Mouse (Mus musculus) megakaryocyte, adult 5-6 weeks (primary cell): ENCODE data around the gene Adora2a. TPM values are rescaled to one million over a fixed set of nuclear protein-coding genes. Genes with fewer than 3 reads are reported as not detected.

Experiments
- ATAC-seq: 2 replicates; pipeline ENCODE4 v1.8.0; 2016; ENCODE audit warnings: mild to moderate bottlenecking, inconsistent platforms; ENCODE audit not compliant: poor library complexity, severe bottlenecking
- total RNA-seq, 2 experiments: library from RNA; stranded (forward) in 1 of 2; stranded (reverse) in 1 of 2; fragments of 153-499, 151-499 nt in 1 of 2; fragments of 221-1000, 200-1000 nt in 1 of 2; gene quantifications; 2 replicates each; pipeline versions ENCODE4 v1.2.3 to v1.2.4; 2015 to 2017

Gene Adora2a
- total RNA-seq, 2 experiments from 2014 or later = 2.6 to 3.3 TPM

DNA sequence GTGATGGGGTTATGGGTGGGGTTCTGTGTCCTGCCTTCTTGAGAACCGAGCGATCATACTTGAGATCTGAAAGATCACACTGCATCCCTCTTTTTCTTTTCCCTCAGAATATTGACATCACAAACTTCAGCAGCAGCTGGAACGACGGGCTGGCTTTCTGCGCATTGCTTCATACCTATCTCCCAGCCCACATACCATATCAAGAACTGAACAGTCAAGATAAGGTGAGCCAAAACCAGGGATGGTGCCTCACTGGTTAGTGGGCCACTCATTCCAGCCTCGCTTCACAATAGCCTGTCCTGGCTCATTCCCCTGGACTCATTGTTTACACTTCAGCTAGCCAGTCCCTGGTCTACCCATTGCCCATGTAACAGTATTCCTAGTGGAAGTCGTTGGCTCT is 9.5 kb upstream of the Adora2a start:
- no peak for ATAC-seq

- no peak for ATAC-seq
These were observed 4.3 kb upstream of the Adora2a start for GRCm38 (mm10) chr10:75312361-75312760.

DNA sequence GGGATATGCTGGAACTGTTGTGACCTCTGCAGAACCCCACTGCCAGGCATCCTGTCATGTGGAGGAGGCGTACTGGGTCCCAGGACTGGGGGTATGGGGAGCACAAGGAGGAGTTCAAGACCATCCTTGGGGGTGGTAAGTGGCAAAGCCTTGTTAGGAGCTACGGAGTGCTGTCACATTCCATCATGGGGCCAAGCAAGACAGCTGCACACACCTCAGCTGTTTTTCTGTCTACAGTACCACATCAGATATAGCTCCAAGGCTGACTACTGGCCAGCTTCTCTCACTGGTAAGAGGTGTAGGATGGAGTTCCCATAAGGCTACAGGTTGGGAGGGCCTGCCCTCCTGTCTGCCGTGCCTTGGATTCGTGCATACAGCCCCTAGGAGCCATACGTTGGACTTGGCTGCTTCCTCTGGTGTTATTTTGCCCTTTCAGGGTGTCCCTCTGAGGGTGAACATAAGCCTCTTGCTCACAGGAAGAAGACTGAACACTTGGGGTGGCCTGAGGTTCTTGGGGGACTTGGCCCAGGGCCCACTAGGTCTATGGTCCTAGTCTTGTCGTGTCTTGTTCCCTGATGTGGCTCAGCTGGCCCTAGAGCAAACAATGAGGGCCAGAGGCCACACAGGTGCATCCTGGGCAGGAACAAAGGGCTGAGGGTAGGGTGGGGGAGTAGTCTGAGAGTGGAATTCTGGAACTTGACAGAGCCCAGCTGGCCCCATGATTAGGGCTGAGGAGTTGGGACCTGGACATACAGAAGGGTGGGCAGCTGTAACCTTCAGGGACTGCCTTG is 2.3 kb upstream of the Adora2a start:
- no peak for ATAC-seq

DNA sequence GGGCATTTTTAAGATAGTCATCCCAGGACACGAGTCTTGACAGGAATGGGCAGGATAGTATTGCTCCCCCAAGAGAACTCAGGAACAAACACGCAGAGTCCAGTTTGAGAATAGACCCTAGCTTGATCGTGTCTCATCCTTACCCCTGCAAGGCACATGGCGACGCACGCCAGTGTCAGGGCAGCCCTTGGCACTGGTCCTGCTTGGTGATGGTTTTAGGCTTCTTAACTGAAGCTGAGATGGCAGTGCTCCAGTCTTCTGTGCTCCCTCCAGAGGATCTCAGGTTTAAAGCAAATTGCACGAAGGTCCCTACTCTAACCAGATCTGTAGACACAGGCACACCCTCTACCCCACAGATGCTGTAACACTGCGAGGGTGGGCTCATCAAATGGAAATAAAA is 921 bp upstream of the Adora2a start:
- ATAC-seq = no peak

DNA sequence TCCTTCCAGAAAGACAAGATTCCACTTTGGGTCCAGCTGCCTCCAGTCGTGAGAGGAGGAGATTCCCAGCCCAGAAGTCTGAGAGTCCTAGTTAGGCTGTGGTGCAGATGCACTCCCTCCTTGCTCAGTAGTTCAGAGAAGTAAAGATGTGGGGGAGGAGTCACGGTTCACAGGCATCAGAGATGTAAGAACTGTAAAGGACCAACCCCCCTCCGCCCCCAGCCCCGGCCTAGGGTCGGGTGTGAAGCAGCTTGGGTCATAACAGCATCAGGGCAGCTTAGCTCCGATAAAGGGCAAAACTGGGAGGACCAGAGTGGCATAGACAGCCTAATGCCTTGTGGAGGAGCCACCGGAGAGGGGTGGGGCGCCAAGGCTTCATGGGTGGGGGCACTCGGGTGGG is 205 bp upstream of the Adora2a start:
- ATAC-seq = no peak

DNA sequence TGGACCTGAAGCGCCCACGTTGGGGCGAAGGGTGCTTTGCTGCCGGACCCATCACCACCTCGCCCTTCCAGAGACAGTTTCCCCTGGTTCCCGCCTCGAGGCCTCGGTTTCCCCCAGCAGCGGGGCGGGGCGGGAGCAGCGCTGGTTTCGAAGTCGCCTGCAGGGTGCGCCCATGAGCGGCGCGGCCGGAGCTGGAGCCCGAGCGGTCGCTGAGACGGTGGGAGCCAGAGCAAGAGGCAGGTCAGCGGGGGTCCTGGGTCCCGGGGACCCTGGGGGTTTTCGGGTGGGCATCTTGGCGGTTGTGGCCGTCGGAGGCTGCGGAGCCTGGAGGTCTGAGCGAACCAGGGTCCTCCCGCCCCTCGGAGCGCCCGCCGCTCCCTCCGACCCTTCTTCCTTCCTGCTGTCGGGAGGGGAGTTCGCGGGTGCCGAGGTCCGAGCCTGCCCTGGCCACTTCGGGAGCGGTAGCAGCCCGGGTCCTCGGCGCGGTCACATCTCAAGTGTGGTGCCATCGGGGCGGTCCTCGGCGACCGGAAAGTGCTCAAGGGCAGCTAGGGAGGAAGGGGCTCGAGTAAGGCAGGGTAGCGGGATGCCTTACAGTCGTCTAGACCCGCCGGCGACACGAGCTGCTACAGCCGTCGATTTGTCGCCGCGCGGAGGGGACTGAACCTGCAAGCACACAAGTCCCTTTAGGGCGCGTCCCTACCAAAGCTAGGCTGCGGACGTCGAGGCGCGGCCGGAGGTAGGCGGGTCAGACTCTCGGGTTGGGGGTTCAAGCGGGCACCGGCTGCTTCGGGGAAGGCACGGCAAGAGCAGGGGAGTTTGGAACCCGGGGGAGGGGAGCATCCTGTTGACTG is 458 bp downstream of the Adora2a start:
- ATAC-seq = peak; percentile 66

GRCm38 (mm10) chr10:75318206-75318605 is 1.5 kb downstream of the Adora2a start:
- ATAC-seq = no peak

DNA sequence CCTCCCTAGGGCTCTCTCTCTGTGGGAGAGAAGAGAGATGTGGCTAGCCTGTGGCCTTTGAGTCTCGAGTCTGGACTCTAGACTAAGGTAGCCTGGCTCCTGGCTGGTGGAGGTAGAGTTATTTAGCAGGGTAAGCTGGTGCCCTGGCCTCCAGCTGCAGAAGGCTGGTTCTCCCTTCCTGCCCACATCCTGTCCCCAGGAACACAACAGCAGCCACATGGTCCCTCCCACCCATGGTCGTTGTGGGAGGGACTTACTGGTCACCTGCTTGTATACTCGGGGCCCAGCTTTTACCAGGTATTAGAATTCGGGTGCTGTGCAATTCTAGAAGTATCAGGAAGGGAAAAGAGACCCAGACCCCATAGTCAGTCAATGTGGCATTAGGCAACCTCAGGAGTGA is 3.6 kb downstream of the Adora2a start:
- peak; percentile 38; the same call in 1 of the 2 replicates for ATAC-seq

- no peak for ATAC-seq
These were observed 6.3 kb downstream of the Adora2a start for GRCm38 (mm10) chr10:75322966-75323365.

- ATAC-seq = no peak
These were observed 7.3 kb downstream of the Adora2a start for GRCm38 (mm10) chr10:75323986-75324385.

- ATAC-seq = no peak
These were observed 7.7 kb downstream of the Adora2a start for GRCm38 (mm10) chr10:75324391-75324790.

DNA sequence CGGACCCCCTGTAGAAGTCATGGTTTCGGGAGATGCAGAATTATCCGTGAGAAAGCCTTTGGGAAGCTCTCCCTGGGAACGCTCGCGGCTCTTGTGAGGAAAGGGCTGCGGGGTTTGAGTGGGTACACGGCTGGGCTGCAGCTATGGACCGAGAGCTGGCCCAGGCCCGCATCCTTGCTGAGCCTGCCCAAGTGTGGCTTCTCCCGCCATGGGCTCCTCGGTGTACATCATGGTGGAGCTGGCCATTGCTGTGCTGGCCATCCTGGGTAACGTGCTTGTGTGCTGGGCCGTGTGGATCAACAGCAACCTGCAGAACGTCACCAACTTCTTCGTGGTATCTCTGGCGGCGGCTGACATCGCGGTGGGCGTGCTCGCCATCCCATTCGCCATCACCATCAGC is 9.1 kb downstream of the Adora2a start:
- no peak for ATAC-seq

GRCm38 (mm10) chr10:75326553-75326952 is 9.9 kb downstream of the Adora2a start:
- ATAC-seq = peak; percentile 84

DNA sequence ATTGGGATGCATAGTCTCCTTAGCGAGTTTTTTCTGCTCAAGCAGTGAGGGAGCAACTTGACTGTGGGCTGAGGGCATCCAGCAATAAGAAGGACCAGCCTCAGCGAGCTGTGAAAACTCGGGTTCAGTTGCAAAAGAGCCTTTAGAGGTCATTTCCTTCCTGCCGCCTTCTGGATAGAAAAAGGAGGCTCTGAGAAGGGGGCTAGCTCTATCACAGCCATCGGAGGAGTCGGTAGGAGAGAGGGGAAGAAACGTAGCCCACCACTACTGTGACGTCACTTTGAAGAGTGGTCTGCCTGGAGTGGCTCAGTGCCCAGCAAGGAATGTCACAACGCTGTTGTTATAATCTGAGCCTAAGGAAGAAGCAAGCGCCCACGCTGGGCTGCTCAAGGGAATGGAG is 10.4 kb downstream of the Adora2a start:
- ATAC-seq = peak; percentile 22

- ATAC-seq = no peak
These were observed 11.6 kb downstream of the Adora2a start for GRCm38 (mm10) chr10:75328201-75328704.

DNA sequence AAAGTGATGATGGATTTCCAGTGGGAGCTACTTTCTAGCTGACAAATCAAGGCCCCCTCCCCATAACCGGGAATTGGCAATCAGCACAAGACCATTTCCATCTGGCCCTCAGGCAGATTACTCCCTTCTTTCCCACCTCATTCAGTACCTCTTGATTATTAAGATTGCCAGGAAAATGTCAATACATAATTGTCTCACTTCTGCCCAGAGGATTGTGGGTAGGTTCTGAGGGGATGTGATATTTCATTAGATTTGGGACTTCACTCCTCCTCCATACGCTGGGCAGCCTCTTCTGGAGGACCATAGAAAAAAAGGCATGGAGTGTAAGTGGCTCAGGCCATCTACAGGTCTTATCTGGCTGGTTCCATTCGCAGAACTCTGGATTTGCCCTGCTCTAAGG is 15.6 kb downstream of the Adora2a start:
- ATAC-seq = no peak

DNA sequence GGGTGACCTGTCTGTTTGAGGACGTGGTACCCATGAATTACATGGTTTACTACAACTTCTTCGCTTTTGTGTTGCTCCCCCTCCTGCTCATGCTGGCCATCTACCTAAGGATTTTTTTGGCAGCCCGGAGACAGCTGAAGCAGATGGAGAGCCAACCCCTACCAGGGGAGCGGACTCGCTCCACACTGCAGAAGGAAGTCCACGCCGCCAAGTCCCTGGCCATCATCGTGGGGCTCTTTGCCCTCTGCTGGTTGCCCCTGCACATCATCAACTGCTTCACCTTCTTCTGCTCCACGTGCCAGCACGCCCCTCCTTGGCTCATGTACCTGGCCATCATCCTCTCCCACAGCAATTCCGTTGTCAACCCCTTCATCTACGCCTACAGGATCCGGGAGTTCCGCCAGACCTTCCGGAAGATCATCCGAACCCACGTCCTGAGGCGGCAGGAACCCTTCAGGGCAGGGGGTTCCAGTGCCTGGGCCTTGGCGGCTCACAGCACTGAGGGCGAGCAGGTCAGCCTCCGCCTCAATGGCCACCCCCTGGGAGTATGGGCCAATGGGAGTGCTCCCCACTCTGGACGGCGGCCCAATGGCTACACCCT is 16.6 kb downstream of the Adora2a start:
- no peak for ATAC-seq

GRCm38 (mm10) chr10:75334175-75334574 is 17.5 kb downstream of the Adora2a start:
- no peak for ATAC-seq

GRCm38 (mm10) chr10:75335075-75335474 is 18.4 kb downstream of the Adora2a start:
- ATAC-seq = no peak

- no peak for ATAC-seq
These were observed 20.6 kb downstream of the Adora2a start for GRCm38 (mm10) chr10:75337231-75337630.

DNA sequence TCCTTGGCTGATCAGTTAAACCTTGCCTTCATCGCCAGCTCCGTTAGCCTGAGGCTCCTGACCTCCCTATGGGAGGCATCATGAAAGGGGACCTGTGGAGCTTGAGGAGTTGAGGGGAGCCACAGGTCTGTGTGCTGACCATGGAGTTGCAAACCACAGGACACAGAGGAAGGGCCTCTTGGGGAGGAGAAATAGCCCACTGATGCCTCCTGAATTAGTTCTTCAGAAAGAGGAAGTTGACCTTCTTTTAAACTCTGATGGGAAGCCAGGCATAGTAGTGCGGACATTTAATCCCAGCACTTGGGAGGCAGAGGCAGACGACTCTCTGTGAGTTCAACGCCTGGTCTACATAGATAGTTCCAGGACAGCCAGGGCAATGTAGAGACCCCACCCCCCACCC is 22.2 kb downstream of the Adora2a start:
- peak; percentile 64 for ATAC-seq
